Mouse (Mus musculus) lung, postnatal 0 days (tissue): ENCODE results near the gene Prl7a2. TPM values are rescaled to one million over a fixed set of nuclear protein-coding genes. Genes with fewer than 3 reads are reported as not detected.

Experiments used
- ATAC-seq: fragments of 200-750 bp; cut with Nextera tagmentation; 2 replicates; pipeline ENCODE4 v1.8.0; 2017; ENCODE audit warnings: moderate library complexity
- DNase-seq: peaks from one replicate; pipeline ENCODE4 v3.0.0-alpha.2; 2016; ENCODE audit warnings: low spot score
- H3K27ac ChIP-seq: fragments of 300-500 bp; sonication (generic); 2 replicates; pipeline ENCODE4 v1.5.1; 2014; ENCODE audit warnings: antibody characterized with exemption, mild to moderate bottlenecking, low read length, mixed read lengths
- H3K27me3 ChIP-seq: fragments of 300-500 bp; sonication (generic); replicated peaks from 2 replicates; pipeline ENCODE4 v1.6.1; 2014; ENCODE audit warnings: low read length, mixed read lengths; ENCODE audit not compliant: insufficient read depth
- H3K36me3 ChIP-seq: fragments of 300-500 bp; sonication (generic); 2 replicates; pipeline ENCODE4 v1.6.1; 2014; ENCODE audit warnings: low read length, mixed read lengths; ENCODE audit not compliant: insufficient read depth
- H3K4me1 ChIP-seq: fragments of 300-500 bp; sonication (generic); 2 replicates; pipeline ENCODE4 v1.6.1; 2014; ENCODE audit warnings: antibody characterized with exemption, low read depth, low read length, mixed read lengths; ENCODE audit not compliant: insufficient read depth
- H3K4me2 ChIP-seq: fragments of 300-500 bp; sonication (generic); replicated peaks from 2 replicates; pipeline ENCODE4 v1.6.1; 2014; ENCODE audit warnings: low read depth, mild to moderate bottlenecking, low read length, moderate library complexity, mixed read lengths
- H3K4me3 ChIP-seq: fragments of 300-500 bp; sonication (generic); 2 replicates; pipeline ENCODE4 v1.5.1; 2014; ENCODE audit warnings: low read depth, low read length
- H3K9ac ChIP-seq: fragments of 300-500 bp; sonication (generic); replicated peaks from 2 replicates; pipeline ENCODE4 v1.6.1; 2014; ENCODE audit warnings: low read depth, mild to moderate bottlenecking
- H3K9me3 ChIP-seq: fragments of 300-500 bp; sonication (generic); 2 replicates; pipeline ENCODE4 v1.6.1; 2016; ENCODE audit warnings: low read length, mixed read lengths
- CTCF ChIP-seq: IDR thresholded peaks from 2 replicates; pipeline ENCODE4 v1.5.1; 2016; ENCODE audit warnings: antibody characterized with exemption, mild to moderate bottlenecking
- EP300 ChIP-seq: IDR thresholded peaks from 2 replicates; pipeline ENCODE4 v1.6.1; 2016; ENCODE audit warnings: antibody characterized with exemption, mild to moderate bottlenecking, control low read depth
- WGBS: fragments of 180-500 bp; shearing (Covaris S2); extraction: QIAGEN DNeasy Blood & Tissue Kit; methylation state at CpG from one replicate; pipeline ENCODE4 v1.1.7; 2014; 5-methylcytosine and 5-hydroxymethylcytosine counted together
- polyA plus RNA-seq: library from polyadenylated mRNA; unstranded; fragments of >200 nt; fragmentation: Nextera tagmentation; extraction: Ambion mirVana; gene quantifications from 2 replicates; pipeline ENCODE4 v1.2.1, GENCODE M21; 2015

Gene Prl7a2
- not detected in 2 replicates for polyA plus RNA-seq

DNA sequence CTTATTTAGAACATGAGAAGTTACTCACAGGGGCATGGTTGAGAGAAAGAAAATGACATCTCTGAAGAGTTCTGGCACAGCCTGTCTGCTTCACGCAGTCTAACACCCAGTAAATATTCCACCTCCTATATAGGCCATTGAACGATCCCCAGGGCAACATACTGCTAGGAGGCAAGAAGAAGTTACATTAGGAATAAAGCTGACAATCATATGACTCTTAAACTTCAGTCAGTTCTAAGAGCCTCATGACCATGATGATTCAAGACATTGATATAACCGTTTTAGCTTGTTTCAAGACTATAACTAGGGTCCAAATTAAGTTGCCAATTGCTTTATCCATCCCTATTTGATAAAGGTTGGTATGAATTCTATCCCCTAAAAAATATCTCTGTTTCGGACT is at the start of gene Prl7a2:
TSS of gene Prl7a2 (minus strand) at position 101 of the 400 bp plus-strand sequence.
- no peak within 1 kb of the TSS for H3K27ac ChIP-seq
- H3K4me3 ChIP-seq = no peak within 1 kb of the TSS
- no peaks in the 10 kb centered on the region for H3K27me3 ChIP-seq
- H3K36me3 ChIP-seq = no peaks in the 10 kb centered on the region
- ATAC-seq (no peak), DNase-seq (no peak)
- 77% methylated on average over 4 of the region's 4 CpGs for WGBS
- H3K9ac ChIP-seq = no peak within 1 kb of the TSS
- TF ChIP-seq CTCF (no peak), EP300 (no peak)
- H3K4me1 ChIP-seq = no peaks in the 10 kb centered on the region
- no peaks in the 10 kb centered on the region for H3K9me3 ChIP-seq
- H3K4me2 ChIP-seq = no peak within 1 kb of the TSS

DNA sequence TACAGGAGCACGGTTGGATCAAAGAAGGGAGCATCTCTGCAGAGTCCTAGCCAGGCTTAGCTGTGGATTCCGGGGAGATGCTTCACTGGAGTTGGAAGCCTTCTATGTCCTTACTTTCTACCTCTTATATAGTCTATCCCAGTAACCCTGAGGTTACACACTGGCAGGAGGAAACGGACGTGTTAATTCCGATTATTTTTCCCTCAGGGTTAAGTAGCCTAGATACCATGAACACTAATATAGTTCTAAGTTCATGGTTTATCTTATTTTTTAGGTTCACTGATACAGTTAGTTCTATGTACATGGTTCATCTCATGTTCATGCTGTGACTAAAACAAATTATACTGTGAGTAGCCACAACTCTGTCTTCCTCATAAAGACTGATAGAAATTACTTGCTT is 48.8 kb upstream of the Prl7a2 start, which contains the start of gene Prl7d1:
TSS of gene Prl7d1 (minus strand) at position 101 of the 400 bp plus-strand sequence.
- no peak for ATAC-seq
- no peak for TF ChIP-seq EP300
- DNase-seq = no peak
- 71% methylated on average over 5 of the region's 5 CpGs for WGBS
- no peak within 1 kb of the TSS for H3K9ac ChIP-seq
- no peak within 1 kb of the TSS for H3K4me3 ChIP-seq
- H3K4me1 ChIP-seq = no peaks in the 10 kb centered on the region
- H3K27me3 ChIP-seq = no peaks in the 10 kb centered on the region
- no peak within 1 kb of the TSS for H3K27ac ChIP-seq
- H3K4me2 ChIP-seq = no peak within 1 kb of the TSS
- no peaks in the 10 kb centered on the region for H3K9me3 ChIP-seq
- no peaks in the 10 kb centered on the region for H3K36me3 ChIP-seq

DNA sequence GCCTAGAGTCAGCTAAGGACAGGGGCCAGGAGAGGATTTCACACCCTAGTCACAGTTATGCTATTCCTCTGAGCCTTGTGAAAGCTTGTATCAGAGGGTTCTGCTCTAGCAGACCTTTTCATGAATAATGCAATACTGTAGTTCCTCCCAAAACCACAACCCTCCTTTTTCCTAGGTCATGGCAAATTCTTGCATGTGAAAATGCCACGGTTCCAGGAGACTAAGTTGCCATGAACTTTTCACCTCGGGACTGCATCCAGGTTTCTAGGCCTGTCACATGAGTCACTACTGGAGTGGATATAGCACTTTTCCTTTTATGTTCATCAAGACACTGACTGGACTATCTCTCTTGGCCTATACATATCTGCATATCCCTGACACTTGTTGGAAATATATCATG is 38.7 kb upstream of the Prl7a2 start:
- Histone ChIP-seq H3K9ac (no peak overlapping the region), H3K4me1 (no peaks in the 10 kb centered on the region), H3K4me2 (no peak overlapping the region), H3K36me3 (no peaks in the 10 kb centered on the region), H3K27me3 (no peaks in the 10 kb centered on the region), H3K4me3 (no peak overlapping the region), H3K27ac (no peak overlapping the region), H3K9me3 (no peaks in the 10 kb centered on the region)
- WGBS = 56% methylated on average over 2 of the region's 2 CpGs
- TF ChIP-seq CTCF (no peak), EP300 (no peak)
- DNase-seq = no peak
- ATAC-seq = no peak

DNA sequence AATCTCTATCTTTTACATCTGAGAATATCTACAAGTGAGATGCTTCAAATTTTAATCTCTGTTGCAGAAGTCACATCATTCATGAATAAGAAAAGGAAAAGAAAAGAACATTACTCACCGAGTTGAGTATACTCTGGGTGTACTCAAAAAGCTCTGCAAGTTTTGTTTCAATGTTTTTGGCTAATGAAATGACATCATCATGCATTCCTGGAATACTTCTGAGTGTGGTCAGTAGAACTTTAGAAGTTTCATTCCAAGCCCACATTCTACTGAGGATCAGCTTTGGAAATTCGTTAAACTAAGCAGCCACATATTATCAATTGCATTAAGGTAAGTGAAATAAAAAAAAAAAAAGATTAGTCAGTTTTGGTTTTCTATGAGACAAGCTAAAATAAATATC is 7.1 kb downstream of the Prl7a2 start:
- 48% methylated on average over 2 of the region's 2 CpGs for WGBS
- Histone ChIP-seq H3K4me3 (no peak overlapping the region), H3K4me2 (no peak overlapping the region), H3K4me1 (no peaks in the 10 kb centered on the region), H3K27me3 (no peaks in the 10 kb centered on the region), H3K36me3 (no peaks in the 10 kb centered on the region), H3K9ac (no peak overlapping the region), H3K27ac (no peak overlapping the region), H3K9me3 (no peaks in the 10 kb centered on the region)
- TF ChIP-seq EP300 (peak; percentile 39; the same call in 1 of the 2 replicates), CTCF (no peak)
- DNase-seq (no peak), ATAC-seq (no peak)

DNA sequence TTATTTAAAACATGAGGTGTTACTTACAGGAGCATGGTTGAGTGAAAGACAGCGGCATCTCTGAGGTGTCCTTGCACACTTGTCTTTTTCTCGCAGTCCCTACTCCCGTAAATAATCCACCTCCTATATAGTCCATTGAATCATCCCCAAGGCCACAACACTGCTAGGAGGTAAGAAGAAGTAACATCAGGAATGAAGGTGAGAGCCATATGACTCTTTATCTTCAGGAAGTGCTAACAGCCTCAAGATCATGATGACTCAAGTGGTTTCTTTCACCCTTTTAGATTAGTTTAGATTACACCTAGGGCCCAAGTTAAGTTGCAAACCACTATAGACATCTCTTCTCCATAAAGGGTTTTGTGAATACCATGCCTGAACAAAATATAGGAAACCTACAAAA is 25.4 kb downstream of the Prl7a2 start, which contains the start of gene Prl7a1:
TSS of gene Prl7a1 (minus strand) at position 101 of the 400 bp plus-strand sequence.
- Histone ChIP-seq H3K4me1 (no peaks in the 10 kb centered on the region), H3K4me2 (no peak within 1 kb of the TSS), H3K27me3 (no peaks in the 10 kb centered on the region), H3K27ac (no peak within 1 kb of the TSS), H3K9ac (no peak within 1 kb of the TSS), H3K9me3 (no peaks in the 10 kb centered on the region), H3K4me3 (no peak within 1 kb of the TSS), H3K36me3 (no peaks in the 10 kb centered on the region)
- ATAC-seq (no peak), DNase-seq (no peak)
- 94% methylated on average over 3 of the region's 3 CpGs for WGBS
- TF ChIP-seq EP300 (no peak), CTCF (no peak)

DNA sequence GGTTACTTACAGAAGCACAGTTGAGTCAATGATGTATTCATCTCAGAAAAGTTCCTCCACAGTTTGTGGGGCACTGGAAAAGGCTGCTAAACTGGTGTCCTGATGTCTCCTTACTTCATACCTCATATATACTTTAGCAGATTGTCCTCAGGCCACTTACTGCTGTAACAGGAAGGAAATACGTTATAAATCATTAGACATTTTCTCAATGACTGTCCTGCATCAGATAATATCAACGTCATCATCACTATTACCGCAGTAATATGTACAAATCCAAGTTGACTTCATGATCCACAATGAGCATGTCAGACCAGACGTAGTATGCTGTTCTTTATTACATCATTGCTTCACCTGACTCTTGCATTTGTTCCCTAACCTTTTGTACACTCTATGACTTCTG is 57.4 kb downstream of the Prl7a2 start, which contains the start of gene Prl7b1:
TSS of gene Prl7b1 (minus strand) at position 101 of the 400 bp plus-strand sequence.
- no peaks in the 10 kb centered on the region for H3K27me3 ChIP-seq
- H3K27ac ChIP-seq = no peak within 1 kb of the TSS
- no peaks in the 10 kb centered on the region for H3K9me3 ChIP-seq
- 59% methylated on average over 4 of the region's 4 CpGs for WGBS
- TF ChIP-seq CTCF (no peak), EP300 (no peak)
- H3K4me1 ChIP-seq = no peaks in the 10 kb centered on the region
- no peak within 1 kb of the TSS for H3K9ac ChIP-seq
- DNase-seq (no peak), ATAC-seq (no peak)
- no peaks in the 10 kb centered on the region for H3K36me3 ChIP-seq
- no peak within 1 kb of the TSS for H3K4me3 ChIP-seq
- no peak within 1 kb of the TSS for H3K4me2 ChIP-seq

Other genes with a start within 250 kb of the Prl7a2 start
- gene Prl8a6, start 229.3 kb downstream of the Prl7a2 start, polyA plus RNA-seq = not detected in 2 replicates
- gene Prl8a8, start 154.8 kb downstream of the Prl7a2 start, polyA plus RNA-seq = not detected in 2 replicates
- not detected in 2 replicates for gene Prl8a9, start 103.4 kb downstream of the Prl7a2 start, polyA plus RNA-seq
- gene Prl8a1, start 85.9 kb downstream of the Prl7a2 start, polyA plus RNA-seq = not detected in 2 replicates
- not detected in 2 replicates for gene Prl7b1, start 57.5 kb downstream of the Prl7a2 start, polyA plus RNA-seq
- gene Prl7a1, start 25.5 kb downstream of the Prl7a2 start, polyA plus RNA-seq = not detected in 2 replicates
- not detected in 2 replicates for gene Prl7d1, start 48.7 kb upstream of the Prl7a2 start, polyA plus RNA-seq
- not detected in 2 replicates for gene Prl7c1, start 112.8 kb upstream of the Prl7a2 start, polyA plus RNA-seq
- gene Prl2a1, start 133.6 kb upstream of the Prl7a2 start, polyA plus RNA-seq = not detected in 2 replicates
- not detected in 2 replicates for gene Prl2c1, start 181.3 kb upstream of the Prl7a2 start, polyA plus RNA-seq